Mouse (Mus musculus) testis, adult 2 months (tissue): ENCODE measurements around the gene B9d1.

Experiments
- CTCF ChIP-seq: fragments of 200-500 bp; IDR thresholded peaks from 2 replicates; pipeline ENCODE4 v1.5.1; 2012; ENCODE audit warnings: low read depth, mild to moderate bottlenecking, inconsistent platforms, low read length, moderate library complexity; ENCODE audit not compliant: control insufficient read depth, insufficient read depth, insufficient replicate concordance
- POLR2A ChIP-seq: fragments of 200-500 bp; IDR thresholded peaks from 2 replicates; pipeline ENCODE4 v1.6.1; 2012; ENCODE audit warnings: low read depth, mild to moderate bottlenecking, inconsistent platforms, low read length, moderate library complexity; ENCODE audit not compliant: control insufficient read depth

- peak; percentile 97 for TF ChIP-seq CTCF
- peak; percentile 75; the same call in 1 of the 2 replicates for TF ChIP-seq POLR2A
Measured at GRCm38 (mm10) chr11:61504713-61505257, at the start of gene B9d1.
